Mouse (Mus musculus) CD4-positive helper T cell, adult 2 months (primary cell): Measurements from ENCODE around the gene Sfmbt1.

Experiments used
- DNase-seq: peaks from one replicate; pipeline ENCODE4 v3.0.0-alpha.2; 2012; ENCODE audit warnings: low read depth, missing footprints, low spot score

Sfmbt1 gene

DNA sequence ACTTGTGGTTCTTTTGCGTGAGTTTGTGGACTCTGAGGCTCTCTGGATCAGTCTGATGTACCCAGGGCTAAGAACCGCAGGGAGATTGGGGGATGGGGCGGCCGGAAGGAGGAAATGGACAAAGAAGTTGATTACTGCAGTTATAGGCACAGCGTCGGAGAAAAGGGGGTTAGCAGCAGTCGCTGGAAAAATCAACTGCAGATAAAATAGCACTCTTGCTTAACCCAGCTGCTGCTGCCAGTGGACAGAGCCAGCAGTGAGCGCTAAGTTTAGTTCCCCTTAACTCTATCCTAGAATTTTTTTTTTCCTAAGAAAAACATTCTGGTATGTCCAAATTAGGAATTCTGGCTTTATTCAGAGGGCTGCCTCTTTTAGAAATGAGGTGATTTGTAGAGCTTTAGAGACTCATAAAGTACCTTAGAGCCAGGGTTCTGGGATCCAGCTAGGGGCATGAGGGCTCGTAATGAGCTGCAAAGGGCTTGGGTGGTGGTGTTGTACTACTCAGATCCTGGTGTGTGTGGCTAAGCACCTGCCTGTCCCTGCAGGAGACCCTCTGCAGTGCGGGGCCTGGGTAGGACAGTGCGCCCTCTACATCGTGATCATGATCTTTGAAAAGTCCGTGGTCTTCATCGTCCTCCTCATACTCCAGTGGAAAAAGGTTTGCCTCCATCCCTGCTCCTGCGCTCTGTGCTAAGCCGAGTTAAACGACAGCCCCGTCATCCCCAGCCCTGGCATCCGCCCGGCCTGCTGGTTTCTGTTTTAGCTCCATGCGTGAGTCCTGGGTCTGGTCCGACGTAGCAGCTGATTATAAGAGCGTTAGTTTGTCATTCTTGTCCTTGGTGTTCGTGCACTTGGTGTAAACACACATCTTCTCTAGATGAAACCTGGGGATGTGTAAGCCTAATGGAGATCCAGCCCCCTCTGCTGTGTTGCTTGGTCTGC is 155.8 kb downstream of the Sfmbt1 start:
- no peak for DNase-seq
